Comparison of ENCODE assay signal across 8 mouse cellular contexts in genomic region chr1:192770495-192771331, GRCm38 (mm10). TPM values are rescaled to one million over a fixed set of nuclear protein-coding genes. Genes with fewer than 3 reads are reported as not detected.
DNase-seq lines count a peak whose midpoint lies in the region; ATAC-seq and TF ChIP-seq lines count a peak whose summit lies in the region.

Gene Hhat, minus strand, starts transcription at chr1:192771223.

- WGBS in intestine, postnatal 0 days: under 1% methylated on average over 70 of the region's 70 CpGs
- WGBS in limb, embryonic 11.5 days: under 1% methylated on average over 65 of the region's 70 CpGs
- under 1% methylated on average over 70 of the region's 70 CpGs for WGBS in midbrain, embryonic 10.5 days

- peak; percentile 84 for ATAC-seq in intestine, postnatal 0 days
- ATAC-seq in limb, embryonic 11.5 days (ENCODE audit: insufficient number of reproducible peaks, low FRiP score, low TSS enrichment, low read depth): peak; percentile 76

- no peaks in the 10 kb centered on the region for H3K36me3 ChIP-seq in intestine, postnatal 0 days (ENCODE audit: control insufficient read depth, insufficient read depth)
- H3K36me3 ChIP-seq in limb, embryonic 11.5 days (ENCODE audit: control insufficient read depth, insufficient read depth, low read length): no peaks in the 10 kb centered on the region
- H3K36me3 ChIP-seq in midbrain, embryonic 10.5 days: no peaks in the 10 kb centered on the region

- H3K4me1 ChIP-seq in intestine, postnatal 0 days (replicated peaks; ENCODE audit: control insufficient read depth, insufficient read depth, low read length): peaks cover 4% of the 10 kb centered on the region; the same call in 1 of the 2 replicates
- H3K4me1 ChIP-seq in limb, embryonic 11.5 days (ENCODE audit: control insufficient read depth, insufficient read depth, low read length): peaks cover 17% of the 10 kb centered on the region
- peaks cover 20% of the 10 kb centered on the region for H3K4me1 ChIP-seq in midbrain, embryonic 10.5 days

- DNase-seq in adrenal gland, adult 8-10 months: peak; percentile 54
- DNase-seq in embryo, embryonic 11.5 days (ENCODE audit: low read depth, low spot score): peak; percentile 24
- DNase-seq in heart, adult 18-20 months: peak; percentile 79 to 87
- DNase-seq in limb, embryonic 11.5 days (ENCODE audit: low spot score): peak; percentile 79
- peak; percentile 65 for DNase-seq in midbrain, embryonic 10.5 days (ENCODE audit: low spot score)
- DNase-seq in right cerebral cortex, postnatal 4 days: peak; percentile 70
- DNase-seq in c-Kit-positive CD71-positive TER-119-positive erythroid progenitor cells, embryonic 14.5 days (ENCODE audit: low spot score): no peak

- H3K4me3 ChIP-seq in intestine, postnatal 0 days (ENCODE audit: low read depth, low read length): peak within 1 kb of the TSS; percentile 65
- peak within 1 kb of the TSS; percentile 65 for H3K4me3 ChIP-seq in limb, embryonic 11.5 days (ENCODE audit: low read depth, low read length)
- H3K4me3 ChIP-seq in midbrain, embryonic 10.5 days: peak within 1 kb of the TSS; percentile 88

- peak within 1 kb of the TSS; percentile 87 for H3K9ac ChIP-seq in intestine, postnatal 0 days (ENCODE audit: low read depth, low read length)
- H3K9ac ChIP-seq in limb, embryonic 11.5 days (ENCODE audit: low read length): peak within 1 kb of the TSS; percentile 97

- H3K9me3 ChIP-seq in intestine, postnatal 0 days (ENCODE audit: control insufficient read depth): no peaks in the 10 kb centered on the region
- H3K9me3 ChIP-seq in limb, embryonic 11.5 days (ENCODE audit: control insufficient read depth, low read length): no peaks in the 10 kb centered on the region
- H3K9me3 ChIP-seq in midbrain, embryonic 10.5 days (replicated peaks): no peaks in the 10 kb centered on the region

- H3K27me3 ChIP-seq in intestine, postnatal 0 days (replicated peaks; ENCODE audit: control insufficient read depth, insufficient read depth, low read length): no peaks in the 10 kb centered on the region
- no peaks in the 10 kb centered on the region for H3K27me3 ChIP-seq in limb, embryonic 11.5 days (ENCODE audit: control insufficient read depth, insufficient read depth, low read length)
- 0 out of 2 replicates have a peak, but pooled peaks cover 10% of the 10 kb centered on the region for H3K27me3 ChIP-seq in midbrain, embryonic 10.5 days (ENCODE audit: low read depth, poor library complexity, severe bottlenecking)

- H3K27ac ChIP-seq in intestine, postnatal 0 days (ENCODE audit: low read depth, low read length): peak within 1 kb of the TSS; percentile 87
- H3K27ac ChIP-seq in limb, embryonic 11.5 days (replicated peaks; ENCODE audit: low read depth, low read length): peak within 1 kb of the TSS; percentile 92
- H3K27ac ChIP-seq in midbrain, embryonic 10.5 days (replicated peaks): peak within 1 kb of the TSS; percentile 98

- peak; percentile 47 for TF ChIP-seq CTCF in intestine, postnatal 0 days (IDR thresholded peaks at IDR 0.05; ENCODE audit: low read depth)

- peak within 1 kb of the TSS; percentile 98 for H3K4me2 ChIP-seq in intestine, postnatal 0 days (replicated peaks; ENCODE audit: low read depth)
- H3K4me2 ChIP-seq in limb, embryonic 11.5 days (ENCODE audit: low read depth, severe bottlenecking): peak within 1 kb of the TSS; percentile 98

RNA-seq across cellular contexts. Expression of gene Hhat, which starts in this region (rescaled TPM):
- total RNA-seq in adrenal gland, adult 8-10 months (2022): 1 to 10 TPM; 5.7 to 9.3 (median 7.5) TPM
- 1 to 10 TPM; 1.6 to 3.3 TPM for total RNA-seq in heart, adult 18-20 months (2021)
- 4.5 and 4.8 TPM in 2 replicates for polyA plus RNA-seq in intestine, postnatal 0 days (2015; fragmentation: Nextera tagmentation; extraction: Ambion mirVana)
- 12.3 and 16.6 TPM in 2 replicates for polyA plus RNA-seq in limb, embryonic 11.5 days (2014; fragmentation: Nextera tagmentation; extraction: Ambion mirVana)
- 8.0 and 8.2 TPM in 2 replicates for polyA plus RNA-seq in midbrain, embryonic 10.5 days (2016; fragmentation: Nextera tagmentation; extraction: Ambion mirVana)
